Mouse (Mus musculus): ENCODE results near the gene Xpc. TPM values are rescaled to one million over a fixed set of nuclear protein-coding genes. Genes with fewer than 3 reads are reported as not detected.

Xpc gene
- polyA plus RNA-seq, 1 experiment from 2014 or later: 4.6 TPM

DNA sequence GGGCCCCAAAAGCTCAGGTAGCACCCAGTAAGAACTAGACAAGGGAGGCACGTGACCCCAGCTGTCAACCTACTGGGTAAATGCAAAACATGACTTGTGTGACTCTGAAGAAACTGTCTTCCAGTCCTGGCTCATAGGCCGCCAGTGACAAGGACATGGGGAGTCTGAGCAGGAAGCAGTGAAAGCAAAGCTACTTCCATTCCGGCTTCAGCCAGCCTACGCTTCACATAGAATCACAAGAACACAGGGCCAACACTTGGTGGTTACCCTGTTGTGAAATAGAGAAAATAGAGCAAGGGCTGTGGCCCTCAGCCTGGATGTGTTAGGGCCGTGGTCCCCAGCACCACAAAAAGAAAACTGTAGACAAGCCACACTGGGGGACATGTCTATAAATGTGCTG, 7.1 kb upstream of the Xpc start:
- no peak for DNase-seq
- ATAC-seq (ENCODE audit: low read depth): no peak
- no peak overlapping the region for H3K9ac ChIP-seq
- no peak overlapping the region for H3K4me3 ChIP-seq (replicated peaks)
- H3K4me1 ChIP-seq (replicated peaks): peaks cover 5% of the 10 kb centered on the region
- H3K36me3 ChIP-seq: peaks cover 74% of the 10 kb centered on the region
- H3K27me3 ChIP-seq: no peaks in the 10 kb centered on the region
- no peak overlapping the region for H3K27ac ChIP-seq
- H3K9me3 ChIP-seq (replicated peaks): no peaks in the 10 kb centered on the region
- 84% methylated on average over 5 of the region's 5 CpGs for WGBS (ENCODE audit: insufficient replicate concordance)
- H3K4me2 ChIP-seq: no peak overlapping the region

DNA sequence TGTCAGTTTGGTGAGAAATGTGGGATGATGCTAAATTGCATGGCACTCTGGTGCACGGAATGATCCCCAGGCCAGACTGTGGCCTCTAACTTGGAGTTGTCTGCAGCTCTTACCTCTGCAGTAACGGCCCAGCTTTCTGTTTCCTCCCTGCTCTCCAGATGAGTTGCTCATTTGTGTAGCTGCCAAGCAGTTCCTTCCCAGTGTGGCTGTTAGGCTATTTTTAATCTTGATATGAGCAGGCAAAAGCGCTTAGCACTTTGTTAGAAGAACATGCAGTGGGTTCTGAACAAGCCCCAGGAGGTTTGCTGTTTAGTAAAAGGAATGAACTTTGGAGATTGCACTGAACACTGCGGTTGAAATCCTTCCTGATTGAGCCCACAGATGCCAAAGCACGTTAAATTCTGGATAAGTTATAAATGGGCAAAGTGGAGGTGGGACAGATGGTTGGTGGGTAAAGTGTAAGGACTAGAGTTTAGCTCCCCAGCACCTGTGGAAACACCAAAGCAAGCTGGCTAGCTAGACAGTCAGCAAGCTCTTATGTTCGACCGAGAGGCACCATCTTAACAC, 2.8 kb upstream of the Xpc start:
- Histone ChIP-seq H3K9me3 (replicated peaks) (no peaks in the 10 kb centered on the region), H3K27ac (no peak overlapping the region), H3K4me3 (replicated peaks) (no peak overlapping the region), H3K4me1 (replicated peaks) (peaks cover 40% of the 10 kb centered on the region), H3K9ac (no peak overlapping the region), H3K4me2 (no peak overlapping the region), H3K36me3 (peaks cover 64% of the 10 kb centered on the region), H3K27me3 (no peaks in the 10 kb centered on the region)
- WGBS (ENCODE audit: insufficient replicate concordance): 78% methylated on average over 7 of the region's 7 CpGs
- DNase-seq (no peak), ATAC-seq (ENCODE audit: low read depth) (no peak)

DNA sequence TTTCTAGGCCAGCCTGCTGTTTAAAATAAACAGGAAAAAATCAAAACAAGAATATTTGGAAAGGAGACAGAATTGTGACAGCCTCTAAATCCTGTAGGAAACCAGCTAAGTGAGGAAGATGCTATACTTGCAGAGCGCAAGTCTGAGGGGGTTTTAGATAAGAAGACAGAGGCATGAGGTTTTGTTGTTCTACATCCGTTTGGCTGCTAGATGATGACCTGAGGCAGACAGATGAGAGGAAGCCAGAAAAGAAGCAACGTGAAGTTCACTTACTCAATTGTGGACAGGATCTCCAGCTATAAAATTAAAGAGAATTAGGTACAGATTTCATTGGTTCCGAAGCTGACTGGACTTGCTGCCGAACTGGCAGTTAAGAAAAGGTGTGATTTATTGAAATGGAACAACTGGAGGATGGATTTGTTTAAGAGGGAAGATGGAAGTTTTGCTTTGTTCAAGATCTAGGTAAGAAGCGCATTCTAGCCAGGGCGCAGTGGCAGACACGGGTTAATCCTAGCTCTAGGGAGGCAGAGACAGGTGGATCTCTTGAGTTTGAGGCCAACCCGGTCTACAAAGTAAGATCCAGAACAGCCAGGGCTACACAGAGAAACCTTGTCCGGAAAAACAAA, 838 bp downstream of the Xpc start:
- Histone ChIP-seq H3K4me2 (peak overlapping the region; percentile 96), H3K36me3 (peaks cover 27% of the 10 kb centered on the region), H3K4me3 (replicated peaks) (peak overlapping the region; percentile 78), H3K27ac (peak overlapping the region; percentile 23; the same call in 1 of the 2 replicates), H3K27me3 (no peaks in the 10 kb centered on the region), H3K9me3 (replicated peaks) (no peaks in the 10 kb centered on the region), H3K4me1 (replicated peaks) (peaks cover 40% of the 10 kb centered on the region), H3K9ac (peak overlapping the region; percentile 80)
- DNase-seq: no peak
- 15% methylated on average over 10 of the region's 10 CpGs for whole genome bisulfite sequencing (ENCODE audit: insufficient replicate concordance)
- no peak for ATAC-seq (ENCODE audit: low read depth)

DNA sequence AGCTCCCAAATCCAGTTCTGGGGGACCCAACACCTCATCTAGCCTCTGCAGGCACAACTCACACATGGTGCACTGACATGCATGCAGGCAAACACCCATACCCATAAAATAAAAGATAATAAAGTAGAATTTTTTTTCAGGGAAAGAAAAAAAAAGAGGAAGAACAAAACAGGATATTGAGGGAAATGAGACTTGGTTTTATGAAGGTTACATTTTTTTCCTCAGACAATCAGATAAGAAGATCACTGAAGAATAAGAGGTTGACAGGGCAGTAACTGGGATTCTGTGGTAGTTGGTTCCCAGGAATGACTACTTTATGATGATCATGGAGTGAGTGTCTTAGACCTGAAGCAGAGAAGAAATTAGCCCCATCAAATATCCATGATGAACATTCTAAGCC, 1.6 kb downstream of the Xpc start:
- H3K27me3 ChIP-seq: no peaks in the 10 kb centered on the region
- H3K27ac ChIP-seq: no peak overlapping the region
- no peak for ATAC-seq (ENCODE audit: low read depth)
- H3K9me3 ChIP-seq (replicated peaks): no peaks in the 10 kb centered on the region
- H3K4me3 ChIP-seq (replicated peaks): no peak overlapping the region
- peaks cover 40% of the 10 kb centered on the region for H3K4me1 ChIP-seq (replicated peaks)
- no peak for DNase-seq
- H3K9ac ChIP-seq: no peak overlapping the region
- peaks cover 20% of the 10 kb centered on the region for H3K36me3 ChIP-seq
- H3K4me2 ChIP-seq: peak overlapping the region; percentile 96

DNA sequence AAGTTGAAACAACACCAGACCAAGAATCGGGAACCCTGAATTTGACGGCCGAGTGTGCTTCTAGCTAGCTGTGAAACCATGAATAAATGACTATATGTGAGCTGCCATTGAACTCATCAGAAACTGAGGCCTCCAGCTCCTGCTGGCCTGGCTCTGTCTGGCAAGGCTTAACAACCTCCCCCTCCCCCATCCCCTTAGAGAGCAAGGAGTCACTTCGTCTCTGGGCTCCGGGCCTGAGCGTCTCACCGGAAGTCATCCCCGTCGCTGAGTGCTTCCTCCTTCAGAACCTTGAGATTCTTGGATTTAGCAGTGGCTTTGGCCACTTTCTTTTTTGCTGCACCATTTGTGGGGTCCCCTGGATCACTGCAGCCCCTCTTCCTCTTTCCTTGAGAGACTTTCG, 5.5 kb downstream of the Xpc start:
- no peak for DNase-seq

DNA sequence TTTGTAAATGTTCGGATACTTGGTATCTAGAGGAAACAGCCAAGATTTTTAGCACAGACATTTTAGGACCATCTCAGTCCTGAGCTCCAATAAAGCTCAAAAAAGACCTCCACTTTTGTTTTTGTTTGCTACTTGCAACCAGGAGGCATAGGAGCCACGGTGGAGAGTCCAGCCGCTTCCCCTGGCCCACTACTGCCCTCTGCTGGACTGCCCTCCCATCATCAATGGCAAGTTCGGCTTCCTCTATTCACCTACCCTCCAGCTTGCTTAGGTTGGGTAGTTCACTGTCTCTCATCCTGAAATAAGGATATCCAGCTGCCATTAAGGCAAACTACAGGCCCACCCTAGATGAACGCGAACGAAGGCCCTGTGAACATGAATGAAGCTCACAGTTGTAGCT, 6.4 kb downstream of the Xpc start:
- no peak overlapping the region for H3K27ac ChIP-seq
- no peak overlapping the region for H3K4me2 ChIP-seq
- peaks cover 14% of the 10 kb centered on the region for H3K4me1 ChIP-seq (replicated peaks)
- 32% methylated on average over 7 of the region's 7 CpGs for WGBS (ENCODE audit: insufficient replicate concordance)
- no peaks in the 10 kb centered on the region for H3K9me3 ChIP-seq (replicated peaks)
- no peaks in the 10 kb centered on the region for H3K27me3 ChIP-seq
- no peak overlapping the region for H3K9ac ChIP-seq
- no peak overlapping the region for H3K4me3 ChIP-seq (replicated peaks)
- DNase-seq (peak; percentile 52), ATAC-seq (ENCODE audit: low read depth) (peak; percentile 65; the same call in 1 of the 2 replicates)
- H3K36me3 ChIP-seq: peaks cover 40% of the 10 kb centered on the region

More for the DNA sequence above, 5.5 kb downstream of the Xpc start:
- Histone ChIP-seq H3K9ac (no peak overlapping the region), H3K27me3 (no peaks in the 10 kb centered on the region), H3K4me2 (no peak overlapping the region), H3K27ac (no peak overlapping the region), H3K4me3 (replicated peaks) (no peak overlapping the region), H3K4me1 (replicated peaks) (peaks cover 23% of the 10 kb centered on the region), H3K36me3 (peaks cover 31% of the 10 kb centered on the region), H3K9me3 (replicated peaks) (no peaks in the 10 kb centered on the region)
- ATAC-seq (ENCODE audit: low read depth): no peak
- WGBS (ENCODE audit: insufficient replicate concordance): 65% methylated on average over 10 of the region's 10 CpGs

DNA sequence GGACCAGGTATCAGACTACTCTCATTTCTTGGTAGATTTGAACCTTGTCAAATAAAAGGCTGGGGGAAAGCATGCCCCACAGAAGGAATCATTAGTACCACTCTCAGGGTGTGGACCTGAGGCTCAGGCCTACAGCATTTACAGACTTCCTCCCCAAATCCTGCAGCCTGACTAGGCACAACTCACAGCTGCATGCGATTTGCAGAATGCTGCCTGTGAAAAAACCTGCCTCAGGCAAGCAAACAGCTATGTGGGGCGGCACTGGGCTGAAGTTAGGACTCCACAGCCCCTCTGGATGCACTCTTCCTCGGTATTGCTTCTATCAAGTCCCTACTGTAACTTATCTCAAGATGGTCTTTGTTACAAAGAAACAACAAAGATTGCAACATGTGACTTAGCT, 7.6 kb downstream of the Xpc start:
- Histone ChIP-seq H3K4me2 (no peak overlapping the region), H3K36me3 (peaks cover 52% of the 10 kb centered on the region), H3K4me1 (replicated peaks) (peaks cover 7% of the 10 kb centered on the region; the same call in 1 of the 2 replicates), H3K27ac (no peak overlapping the region), H3K4me3 (replicated peaks) (no peak overlapping the region), H3K9me3 (replicated peaks) (no peaks in the 10 kb centered on the region), H3K27me3 (no peaks in the 10 kb centered on the region), H3K9ac (no peak overlapping the region)
- WGBS (ENCODE audit: insufficient replicate concordance): 70% methylated on average over 3 of the region's 3 CpGs
- ATAC-seq (ENCODE audit: low read depth) (no peak), DNase-seq (no peak)

DNA sequence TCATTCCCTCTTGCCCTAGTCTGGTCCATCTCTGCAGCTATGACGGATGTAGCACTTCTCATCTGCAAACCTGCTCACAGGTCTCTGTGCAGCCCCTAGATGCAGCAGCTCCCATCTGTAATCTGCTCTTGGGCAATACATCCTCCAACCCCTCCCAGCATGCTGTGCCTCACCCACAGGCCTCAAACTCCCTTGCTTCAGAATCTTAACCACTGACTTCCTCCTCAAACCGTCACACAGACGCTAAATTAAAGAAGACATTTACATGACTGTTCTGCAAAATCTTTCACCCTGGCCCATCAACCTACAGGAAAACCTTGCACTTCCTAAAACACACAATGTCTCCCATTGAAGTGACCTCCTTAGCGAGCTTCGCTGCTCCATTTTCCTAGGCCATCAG, 9.7 kb downstream of the Xpc start:
- Histone ChIP-seq H3K4me2 (no peak overlapping the region), H3K9me3 (replicated peaks) (no peaks in the 10 kb centered on the region), H3K36me3 (peaks cover 67% of the 10 kb centered on the region), H3K27ac (0 out of 2 replicates have a peak overlapping the region, but pooled peaks have one; percentile 47), H3K27me3 (no peaks in the 10 kb centered on the region), H3K4me3 (replicated peaks) (no peak overlapping the region), H3K9ac (no peak overlapping the region), H3K4me1 (replicated peaks) (peaks cover 7% of the 10 kb centered on the region; the same call in 1 of the 2 replicates)
- WGBS (ENCODE audit: insufficient replicate concordance): 41% methylated on average over 5 of the region's 5 CpGs
- ATAC-seq (ENCODE audit: low read depth): peak; percentile 50; the same call in 1 of the 2 replicates
- DNase-seq: peak; percentile 11

DNA sequence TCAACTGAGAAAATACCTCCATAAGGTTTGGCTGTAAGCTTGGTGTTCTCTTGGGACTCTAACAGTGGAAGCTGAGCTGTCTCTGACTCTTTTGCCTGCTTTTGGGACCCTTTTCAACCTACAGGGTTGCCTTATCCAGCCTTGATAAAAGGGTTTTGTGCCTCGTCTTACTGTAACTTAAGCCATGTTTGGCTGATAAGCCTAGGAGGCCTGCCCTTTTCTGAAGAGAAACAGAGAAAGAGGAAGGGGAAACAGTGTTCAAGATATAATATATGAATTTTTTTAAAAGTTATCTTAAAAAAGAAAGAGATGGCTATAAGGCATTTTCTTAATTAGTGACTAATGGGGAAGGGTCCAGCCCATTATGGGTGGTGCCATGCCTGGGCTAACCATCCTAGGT, 12.4 kb downstream of the Xpc start:
- H3K36me3 ChIP-seq: peaks cover 89% of the 10 kb centered on the region
- 48% methylated on average over 1 of the region's 1 CpGs for WGBS (ENCODE audit: insufficient replicate concordance)

DNA sequence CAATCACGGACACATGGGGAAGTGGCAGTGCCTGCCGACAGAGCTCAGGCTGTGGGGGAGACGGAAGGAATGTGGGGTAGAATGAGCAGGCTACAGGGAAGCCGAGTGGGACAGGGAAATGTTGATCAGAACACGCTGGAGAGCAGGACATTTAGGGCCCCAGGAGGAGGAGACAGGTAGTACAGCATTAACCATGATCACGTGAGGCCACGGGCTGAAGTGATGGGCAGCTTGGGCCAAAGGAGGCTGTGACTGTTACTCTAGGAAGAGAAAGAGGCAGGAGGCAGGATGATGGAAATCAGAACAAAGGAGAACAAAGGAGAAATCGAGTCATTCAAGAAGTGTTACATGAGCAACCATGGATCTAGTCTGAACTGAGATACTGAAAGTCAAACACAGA, 21.2 kb downstream of the Xpc start:
- 72% methylated on average over 8 of the region's 8 CpGs for WGBS (ENCODE audit: insufficient replicate concordance)
- DNase-seq: no peak
- H3K4me3 ChIP-seq (replicated peaks): no peak overlapping the region
- no peak overlapping the region for H3K27ac ChIP-seq
- no peak overlapping the region for H3K4me2 ChIP-seq
- H3K27me3 ChIP-seq: no peaks in the 10 kb centered on the region
- no peaks in the 10 kb centered on the region for H3K4me1 ChIP-seq (replicated peaks)
- ATAC-seq (ENCODE audit: low read depth): no peak
- H3K9ac ChIP-seq: no peak overlapping the region
- no peaks in the 10 kb centered on the region for H3K9me3 ChIP-seq (replicated peaks)
- H3K36me3 ChIP-seq: peaks cover 59% of the 10 kb centered on the region

More for the DNA sequence above, 12.4 kb downstream of the Xpc start:
- no peak overlapping the region for H3K27ac ChIP-seq
- no peaks in the 10 kb centered on the region for H3K9me3 ChIP-seq (replicated peaks)
- H3K4me3 ChIP-seq (replicated peaks): no peak overlapping the region
- DNase-seq (no peak), ATAC-seq (ENCODE audit: low read depth) (no peak)
- H3K9ac ChIP-seq: no peak overlapping the region
- peaks cover 7% of the 10 kb centered on the region; the same call in 1 of the 2 replicates for H3K4me1 ChIP-seq (replicated peaks)
- H3K4me2 ChIP-seq: no peak overlapping the region
- no peaks in the 10 kb centered on the region for H3K27me3 ChIP-seq

DNA sequence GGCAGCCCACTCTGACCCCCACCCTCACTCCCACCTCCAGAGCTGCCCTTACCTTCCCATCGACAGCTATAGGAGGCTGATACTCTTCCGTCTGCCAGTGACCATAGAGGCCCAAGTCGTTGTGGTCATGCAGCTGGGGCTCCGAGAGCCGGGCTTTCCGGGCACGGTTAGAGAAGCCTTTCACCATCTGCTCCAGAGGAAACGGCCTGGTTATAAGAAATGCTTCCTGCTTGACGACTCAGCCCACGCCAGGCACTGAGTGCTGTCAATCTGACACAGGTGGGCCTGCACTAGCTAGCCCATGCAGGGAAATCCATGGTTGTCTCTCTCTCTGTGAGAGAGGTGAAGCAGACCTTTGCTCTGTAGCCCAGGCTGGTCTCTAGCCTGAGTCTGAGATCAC, 22.6 kb downstream of the Xpc start:
- ATAC-seq (ENCODE audit: low read depth): no peak
- Histone ChIP-seq H3K36me3 (peaks cover 51% of the 10 kb centered on the region), H3K9me3 (replicated peaks) (no peaks in the 10 kb centered on the region), H3K27me3 (no peaks in the 10 kb centered on the region), H3K4me2 (no peak overlapping the region), H3K9ac (no peak overlapping the region), H3K27ac (no peak overlapping the region), H3K4me1 (replicated peaks) (0 out of 2 replicates have a peak, but pooled peaks cover 4% of the 10 kb centered on the region), H3K4me3 (replicated peaks) (no peak overlapping the region)
- no peak for DNase-seq
- WGBS (ENCODE audit: insufficient replicate concordance): 50% methylated on average over 10 of the region's 10 CpGs

DNA sequence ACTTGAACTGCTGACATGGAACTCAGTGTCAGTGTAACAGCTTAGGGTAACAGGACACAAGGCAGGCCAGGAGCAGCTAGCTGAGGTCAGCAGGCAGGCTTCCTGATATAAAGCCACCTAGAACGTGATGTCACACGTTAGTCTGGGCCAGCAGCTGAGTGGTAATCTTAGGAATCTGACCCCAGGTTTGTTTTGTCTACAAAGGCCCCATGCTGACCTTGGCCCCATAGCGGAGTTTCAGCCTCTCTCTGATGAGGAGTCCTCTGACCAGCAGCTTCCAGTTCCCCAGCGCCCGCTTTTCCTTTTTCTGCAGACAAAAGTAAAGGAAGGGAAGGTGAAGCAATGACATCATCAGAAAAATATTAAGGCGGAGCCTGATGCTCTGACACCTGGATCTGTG, 24.7 kb downstream of the Xpc start:
- Histone ChIP-seq H3K4me3 (replicated peaks) (no peak overlapping the region), H3K27ac (no peak overlapping the region), H3K9me3 (replicated peaks) (no peaks in the 10 kb centered on the region), H3K4me2 (no peak overlapping the region), H3K36me3 (peaks cover 56% of the 10 kb centered on the region), H3K4me1 (replicated peaks) (peaks cover 4% of the 10 kb centered on the region; the same call in 1 of the 2 replicates), H3K9ac (no peak overlapping the region), H3K27me3 (no peaks in the 10 kb centered on the region)
- no peak for DNase-seq
- WGBS (ENCODE audit: insufficient replicate concordance): 74% methylated on average over 6 of the region's 6 CpGs
- no peak for ATAC-seq (ENCODE audit: low read depth)

All from liver, embryonic 13.5 days (tissue).